Mouse (Mus musculus): ENCODE results near the gene Aspdh.

Aspdh gene

GRCm38 (mm10) chr7:44446070-44446855 is 18.9 kb upstream of the Aspdh start:
- no peak for DNase-seq (ENCODE audit: low read depth)

- peak; percentile 58 for DNase-seq (ENCODE audit: low read depth)
These were observed 11.9 kb upstream of the Aspdh start for GRCm38 (mm10) chr7:44453256-44453655.

- DNase-seq (ENCODE audit: low read depth) = no peak
These were observed 8.9 kb upstream of the Aspdh start for GRCm38 (mm10) chr7:44456302-44456701.

GRCm38 (mm10) chr7:44460067-44460466 is 5.1 kb upstream of the Aspdh start:
- DNase-seq (ENCODE audit: low read depth) = no peak

GRCm38 (mm10) chr7:44460767-44461502 is 4.3 kb upstream of the Aspdh start:
- no peak for DNase-seq (ENCODE audit: low read depth)

- DNase-seq (ENCODE audit: low read depth) = no peak
These were observed 3.5 kb upstream of the Aspdh start for GRCm38 (mm10) chr7:44461503-44462217.

- no peak for DNase-seq (ENCODE audit: low read depth)
These were observed 2.8 kb upstream of the Aspdh start for GRCm38 (mm10) chr7:44462218-44463055.

GRCm38 (mm10) chr7:44463056-44463425 is 2.1 kb upstream of the Aspdh start:
- no peak for DNase-seq (ENCODE audit: low read depth)

GRCm38 (mm10) chr7:44463556-44464225 is 1.5 kb upstream of the Aspdh start:
- no peak for DNase-seq (ENCODE audit: low read depth)

- no peak for DNase-seq (ENCODE audit: low read depth)
These were observed 680 bp upstream of the Aspdh start for GRCm38 (mm10) chr7:44464511-44464910.

- DNase-seq (ENCODE audit: low read depth) = no peak
These were observed 1.1 kb downstream of the Aspdh start for GRCm38 (mm10) chr7:44466006-44466887.

GRCm38 (mm10) chr7:44466888-44467311 is 1.7 kb downstream of the Aspdh start:
- no peak for DNase-seq (ENCODE audit: low read depth)

- DNase-seq (ENCODE audit: low read depth) = peak; percentile 100
These were observed 2.7 kb downstream of the Aspdh start, which contains the start of gene Josd2 for GRCm38 (mm10) chr7:44467811-44468411. Gene Josd2, plus strand, starts transcription at chr7:44467980.

- no peak for DNase-seq (ENCODE audit: low read depth)
These were observed 3.6 kb downstream of the Aspdh start for GRCm38 (mm10) chr7:44468644-44469285.

- DNase-seq (ENCODE audit: low read depth) = no peak
These were observed 4.8 kb downstream of the Aspdh start for GRCm38 (mm10) chr7:44469677-44470675.

GRCm38 (mm10) chr7:44470696-44471612 is 5.8 kb downstream of the Aspdh start:
- no peak for DNase-seq (ENCODE audit: low read depth)

All from 416B (cell line).